Mouse (Mus musculus): ENCODE measurements around the gene Tppp2.

DNA sequence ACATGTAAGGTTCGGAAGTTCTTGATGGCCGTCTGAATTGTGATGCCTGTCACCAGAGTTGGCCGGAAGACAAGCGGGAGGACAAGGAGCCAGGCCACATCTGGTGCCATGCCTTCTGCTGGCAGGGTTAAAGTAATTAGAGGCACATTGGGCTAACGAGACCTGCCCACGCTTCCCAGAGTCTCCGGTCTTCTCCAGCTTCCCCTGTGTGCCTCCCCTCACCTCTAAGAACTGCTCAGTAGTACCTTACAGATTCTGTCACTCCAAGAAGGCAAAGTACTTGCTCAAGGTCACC, 4.3 kb downstream of the Tppp2 start, which contains the start of gene Rnase13:
- TF ChIP-seq USF1 (IDR thresholded peaks at IDR 0.05; ENCODE audit: low read depth) (no peak), CTCF (IDR thresholded peaks at IDR 0.05; ENCODE audit: control insufficient read depth, insufficient read depth, insufficient read length) (no peak), MAX (IDR thresholded peaks at IDR 0.05) (no peak)
